Mouse (Mus musculus) midbrain, embryonic 10.5 days (tissue): Measurements from ENCODE around the gene Phactr1. TPM values are rescaled to one million over a fixed set of nuclear protein-coding genes. Genes with fewer than 3 reads are reported as not detected.

Experiments used
- DNase-seq: peaks from one replicate; pipeline ENCODE4 v3.0.0-alpha.2; 2017; ENCODE audit warnings: low spot score
- H3K27ac ChIP-seq: fragments of 300-500 bp; sonication (generic); replicated peaks from 2 replicates; pipeline ENCODE4 v1.5.1; 2016; ENCODE audit warnings: mild to moderate bottlenecking
- H3K27me3 ChIP-seq: fragments of 300-500 bp; sonication (generic); 2 replicates; pipeline ENCODE4 v1.6.1; 2016; ENCODE audit warnings: low read depth, mild to moderate bottlenecking; ENCODE audit not compliant: poor library complexity, severe bottlenecking
- H3K36me3 ChIP-seq: fragments of 300-500 bp; sonication (generic); 2 replicates; pipeline ENCODE4 v1.6.1; 2016; ENCODE audit warnings: mild to moderate bottlenecking, moderate library complexity
- H3K4me1 ChIP-seq: fragments of 300-500 bp; sonication (generic); 2 replicates; pipeline ENCODE4 v1.6.1; 2016
- H3K4me3 ChIP-seq: fragments of 300-500 bp; sonication (generic); 2 replicates; pipeline ENCODE4 v1.5.1; 2016; ENCODE audit warnings: mild to moderate bottlenecking, moderate library complexity
- H3K9me3 ChIP-seq: fragments of 300-500 bp; sonication (generic); replicated peaks from 2 replicates; pipeline ENCODE4 v1.6.1; 2016; ENCODE audit warnings: mild to moderate bottlenecking
- WGBS: fragments of 180-500 bp; shearing (Covaris S2); methylation state at CpG from one replicate; pipeline ENCODE4 v1.1.7; 2016; 5-methylcytosine and 5-hydroxymethylcytosine counted together
- polyA plus RNA-seq: library from polyadenylated mRNA; unstranded; fragments of >200 nt; fragmentation: Nextera tagmentation; extraction: Ambion mirVana; gene quantifications from 2 replicates; pipeline ENCODE4 v1.2.1, GENCODE M21; 2016

The Phactr1 gene
- polyA plus RNA-seq, 1 experiment from 2014 or later = 5.5 TPM

GRCm38 (mm10) chr13:42719401-42719800 is 39.0 kb downstream of the Phactr1 start:
- H3K4me1 ChIP-seq = peaks cover 25% of the 10 kb centered on the region
- H3K27ac ChIP-seq = no peak overlapping the region
- peak; percentile 17 for DNase-seq
- WGBS = 35% methylated on average over 9 of the region's 9 CpGs
- H3K27me3 ChIP-seq = no peaks in the 10 kb centered on the region
- H3K4me3 ChIP-seq = no peak overlapping the region
- no peaks in the 10 kb centered on the region for H3K36me3 ChIP-seq
- H3K9me3 ChIP-seq = no peaks in the 10 kb centered on the region

GRCm38 (mm10) chr13:42720135-42720534 is 39.7 kb downstream of the Phactr1 start:
- no peaks in the 10 kb centered on the region for H3K9me3 ChIP-seq
- no peak overlapping the region for H3K4me3 ChIP-seq
- H3K27me3 ChIP-seq = no peaks in the 10 kb centered on the region
- DNase-seq = no peak
- WGBS = 47% methylated on average over 4 of the region's 4 CpGs
- H3K4me1 ChIP-seq = peaks cover 28% of the 10 kb centered on the region
- H3K36me3 ChIP-seq = no peaks in the 10 kb centered on the region
- no peak overlapping the region for H3K27ac ChIP-seq

- 29% methylated on average over 1 of the region's 1 CpGs for WGBS
Measured at GRCm38 (mm10) chr13:42720648-42721047, 40.2 kb downstream of the Phactr1 start.

GRCm38 (mm10) chr13:42724011-42724410 is 43.6 kb downstream of the Phactr1 start:
- H3K27me3 ChIP-seq = no peaks in the 10 kb centered on the region
- H3K4me1 ChIP-seq = peaks cover 23% of the 10 kb centered on the region
- H3K4me3 ChIP-seq = no peak overlapping the region
- no peak for DNase-seq
- H3K27ac ChIP-seq = no peak overlapping the region
- no peaks in the 10 kb centered on the region for H3K36me3 ChIP-seq
- WGBS = 86% methylated on average over 3 of the region's 3 CpGs
- no peaks in the 10 kb centered on the region for H3K9me3 ChIP-seq

More at GRCm38 (mm10) chr13:42720648-42721047, 40.2 kb downstream of the Phactr1 start:
- Histone ChIP-seq H3K4me1 (peaks cover 28% of the 10 kb centered on the region), H3K4me3 (no peak overlapping the region), H3K9me3 (no peaks in the 10 kb centered on the region), H3K36me3 (no peaks in the 10 kb centered on the region), H3K27ac (no peak overlapping the region), H3K27me3 (no peaks in the 10 kb centered on the region)
- DNase-seq = no peak

- no peaks in the 10 kb centered on the region for H3K36me3 ChIP-seq
Measured at GRCm38 (mm10) chr13:42725709-42726231, 45.3 kb downstream of the Phactr1 start.

GRCm38 (mm10) chr13:42737486-42737885 is 57.1 kb downstream of the Phactr1 start:
- H3K9me3 ChIP-seq = no peaks in the 10 kb centered on the region
- DNase-seq = no peak
- H3K36me3 ChIP-seq = no peaks in the 10 kb centered on the region
- H3K4me1 ChIP-seq = no peaks in the 10 kb centered on the region
- H3K27ac ChIP-seq = no peak overlapping the region
- no peaks in the 10 kb centered on the region for H3K27me3 ChIP-seq
- 92% methylated on average over 5 of the region's 5 CpGs for WGBS
- no peak overlapping the region for H3K4me3 ChIP-seq

More at GRCm38 (mm10) chr13:42725709-42726231, 45.3 kb downstream of the Phactr1 start:
- H3K4me1 ChIP-seq = peaks cover 5% of the 10 kb centered on the region; the same call in 1 of the 2 replicates
- H3K9me3 ChIP-seq = no peaks in the 10 kb centered on the region
- H3K27ac ChIP-seq = no peak overlapping the region
- H3K4me3 ChIP-seq = no peak overlapping the region
- H3K27me3 ChIP-seq = no peaks in the 10 kb centered on the region
- WGBS = 82% methylated on average over 7 of the region's 7 CpGs
- DNase-seq = no peak

GRCm38 (mm10) chr13:42738152-42738551 is 57.7 kb downstream of the Phactr1 start:
- 89% methylated on average over 5 of the region's 5 CpGs for WGBS

GRCm38 (mm10) chr13:42742226-42742625 is 61.8 kb downstream of the Phactr1 start:
- no peaks in the 10 kb centered on the region for H3K9me3 ChIP-seq
- no peak for DNase-seq
- no peak overlapping the region for H3K27ac ChIP-seq
- no peaks in the 10 kb centered on the region for H3K36me3 ChIP-seq
- H3K4me1 ChIP-seq = peaks cover 6% of the 10 kb centered on the region; the same call in 1 of the 2 replicates
- H3K27me3 ChIP-seq = no peaks in the 10 kb centered on the region
- no peak overlapping the region for H3K4me3 ChIP-seq

More at GRCm38 (mm10) chr13:42738152-42738551, 57.7 kb downstream of the Phactr1 start:
- H3K9me3 ChIP-seq = no peaks in the 10 kb centered on the region
- no peak overlapping the region for H3K27ac ChIP-seq
- no peaks in the 10 kb centered on the region for H3K27me3 ChIP-seq
- no peaks in the 10 kb centered on the region for H3K4me1 ChIP-seq
- H3K36me3 ChIP-seq = no peaks in the 10 kb centered on the region
- H3K4me3 ChIP-seq = no peak overlapping the region
- DNase-seq = no peak

GRCm38 (mm10) chr13:42744467-42744866 is 64.0 kb downstream of the Phactr1 start:
- H3K9me3 ChIP-seq = no peaks in the 10 kb centered on the region
- no peak overlapping the region for H3K27ac ChIP-seq
- no peak overlapping the region for H3K4me3 ChIP-seq
- peaks cover 6% of the 10 kb centered on the region; the same call in 1 of the 2 replicates for H3K4me1 ChIP-seq
- no peaks in the 10 kb centered on the region for H3K27me3 ChIP-seq
- WGBS = 65% methylated on average over 5 of the region's 5 CpGs
- no peak for DNase-seq
- H3K36me3 ChIP-seq = no peaks in the 10 kb centered on the region

- no peak for DNase-seq
- H3K4me1 ChIP-seq = peaks cover 9% of the 10 kb centered on the region
- H3K36me3 ChIP-seq = no peaks in the 10 kb centered on the region
- 36% methylated on average over 11 of the region's 11 CpGs for WGBS
- no peaks in the 10 kb centered on the region for H3K27me3 ChIP-seq
- H3K9me3 ChIP-seq = no peaks in the 10 kb centered on the region
- no peak overlapping the region for H3K27ac ChIP-seq
- no peak overlapping the region for H3K4me3 ChIP-seq
Measured at GRCm38 (mm10) chr13:42757654-42758400, 77.4 kb downstream of the Phactr1 start.

GRCm38 (mm10) chr13:42759170-42759569 is 78.7 kb downstream of the Phactr1 start:
- H3K36me3 ChIP-seq = no peaks in the 10 kb centered on the region
- 91% methylated on average over 5 of the region's 5 CpGs for WGBS
- no peak for DNase-seq
- peaks cover 9% of the 10 kb centered on the region for H3K4me1 ChIP-seq
- no peak overlapping the region for H3K27ac ChIP-seq
- no peaks in the 10 kb centered on the region for H3K9me3 ChIP-seq
- no peak overlapping the region for H3K4me3 ChIP-seq
- no peaks in the 10 kb centered on the region for H3K27me3 ChIP-seq

GRCm38 (mm10) chr13:42760907-42761544 is 80.6 kb downstream of the Phactr1 start:
- no peak for DNase-seq
- Histone ChIP-seq H3K4me1 (peaks cover 9% of the 10 kb centered on the region), H3K36me3 (no peaks in the 10 kb centered on the region), H3K4me3 (no peak overlapping the region), H3K27ac (no peak overlapping the region), H3K27me3 (no peaks in the 10 kb centered on the region), H3K9me3 (no peaks in the 10 kb centered on the region)
- WGBS = 90% methylated on average over 10 of the region's 10 CpGs

GRCm38 (mm10) chr13:42772314-42772713 is 91.9 kb downstream of the Phactr1 start:
- Histone ChIP-seq H3K27ac (peak overlapping the region; percentile 52; the same call in 1 of the 2 replicates), H3K9me3 (no peaks in the 10 kb centered on the region), H3K27me3 (peaks cover 5% of the 10 kb centered on the region), H3K4me1 (peaks cover 23% of the 10 kb centered on the region), H3K4me3 (peak overlapping the region; percentile 29; the same call in 1 of the 2 replicates), H3K36me3 (no peaks in the 10 kb centered on the region)
- 20% methylated on average over 6 of the region's 6 CpGs for WGBS
- DNase-seq = peak; percentile 33
